Mouse (Mus musculus) forelimb bud, embryonic 11.5 days (tissue): Measurements from ENCODE around the gene Tarm1.

Experiments
- DNase-seq: peaks from one replicate; pipeline ENCODE4 v3.0.0-alpha.2; 2012; ENCODE audit warnings: low read depth, low spot score

The Tarm1 gene

GRCm38 (mm10) chr7:3502439-3502838 lies at the start of gene Tarm1:
Gene Tarm1, minus strand, starts transcription at chr7:3502624.
- no peak for DNase-seq

GRCm38 (mm10) chr7:3505913-3506312 lies 3.5 kb upstream of the Tarm1 start:
- DNase-seq = no peak

- no peak for DNase-seq
These were observed 2.0 kb downstream of the Tarm1 start for GRCm38 (mm10) chr7:3500406-3500805.

DNA sequence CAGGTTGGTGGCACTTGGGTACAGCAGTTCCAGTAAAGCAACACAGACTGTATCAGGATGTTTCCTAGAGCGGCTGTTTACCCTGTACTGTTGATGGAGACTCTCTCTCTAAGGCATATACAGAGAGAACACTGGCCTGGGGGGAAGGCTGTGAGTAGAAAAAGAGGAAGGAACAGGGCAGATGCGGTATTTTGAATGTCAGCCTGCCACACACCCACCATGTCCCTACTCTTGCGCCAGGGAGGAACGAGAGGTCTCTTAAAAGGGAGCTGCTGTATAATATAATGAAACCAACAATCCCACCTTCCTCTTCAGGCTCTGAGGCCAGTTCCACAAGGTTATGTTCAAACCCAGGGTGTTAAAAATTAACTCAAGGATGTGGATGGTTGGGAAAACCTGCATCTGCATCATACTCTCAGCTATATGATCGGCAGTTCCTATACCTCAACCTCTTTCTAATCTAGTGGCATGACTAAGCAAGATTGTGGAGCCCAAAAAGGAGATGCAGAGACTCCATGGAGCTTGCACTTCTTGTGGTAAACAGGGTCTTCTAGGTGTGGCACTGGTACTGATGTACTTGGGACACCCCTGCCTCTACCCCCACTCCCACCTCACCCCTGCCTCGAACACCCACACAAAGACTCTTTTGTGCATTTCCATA lies 20.3 kb downstream of the Tarm1 start:
- no peak for DNase-seq

DNA sequence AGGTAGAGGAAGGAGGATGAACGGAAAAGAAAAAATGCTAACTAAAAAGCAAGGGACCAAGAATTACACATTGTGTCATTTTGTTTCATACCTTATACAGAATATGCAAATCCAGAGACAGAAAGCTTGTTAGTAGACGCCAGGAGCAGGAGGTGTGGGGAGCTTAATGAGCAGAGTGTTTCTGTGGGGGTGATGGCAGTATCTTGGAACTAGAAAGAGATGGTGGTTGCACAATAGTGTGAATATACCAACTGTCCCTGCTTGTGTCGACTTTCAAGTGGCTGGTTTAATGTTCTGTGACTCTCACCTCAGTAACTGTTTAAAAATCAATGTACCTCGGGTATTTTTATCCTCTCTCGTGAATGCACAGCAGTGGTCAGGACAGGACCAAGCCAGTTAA lies 25.7 kb downstream of the Tarm1 start:
- DNase-seq = no peak

DNA sequence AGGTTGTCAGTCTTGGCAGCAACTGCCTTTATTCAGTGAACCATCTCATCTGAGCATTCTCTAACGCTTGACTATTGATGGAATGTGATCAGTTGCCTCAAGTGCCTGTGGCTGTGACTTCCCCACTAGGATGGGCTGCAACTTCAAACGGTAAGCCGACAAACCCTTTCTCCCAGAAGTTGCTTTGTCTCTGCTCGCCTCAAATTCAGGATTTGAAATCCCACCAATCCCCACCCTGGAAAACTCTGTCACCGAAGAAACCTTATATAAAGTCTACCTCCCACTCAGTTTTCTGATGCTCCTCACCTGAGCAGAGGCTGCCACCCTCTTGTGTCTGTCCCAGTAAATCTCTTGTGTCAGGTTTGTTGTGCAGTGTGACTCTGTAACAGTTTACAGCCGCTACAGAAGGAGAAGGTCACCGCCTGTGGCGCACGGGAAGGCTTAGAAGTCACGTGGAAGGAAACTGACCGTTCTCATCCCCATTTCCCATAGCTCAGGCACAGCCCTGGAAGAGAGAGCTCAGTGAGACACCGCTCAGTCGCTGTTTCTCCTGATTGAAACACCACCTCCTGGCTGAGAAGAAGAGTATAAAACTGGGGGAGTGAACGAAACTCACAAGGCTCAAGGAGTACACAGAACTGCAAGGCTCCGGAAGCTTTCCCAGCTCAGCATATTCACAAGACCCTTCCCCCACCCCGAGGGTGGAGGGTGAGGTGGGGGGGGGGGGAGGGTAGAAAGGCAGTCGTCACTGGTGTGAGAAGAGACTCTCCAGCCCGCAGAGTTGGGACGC lies 27.9 kb downstream of the Tarm1 start:
- peak; percentile 31 for DNase-seq

GRCm38 (mm10) chr7:3472774-3473173 lies 29.6 kb downstream of the Tarm1 start:
- no peak for DNase-seq

- no peak for DNase-seq
These were observed 33.8 kb downstream of the Tarm1 start for GRCm38 (mm10) chr7:3468614-3469013.

GRCm38 (mm10) chr7:3463306-3463705 lies 39.1 kb downstream of the Tarm1 start:
- no peak for DNase-seq

DNA sequence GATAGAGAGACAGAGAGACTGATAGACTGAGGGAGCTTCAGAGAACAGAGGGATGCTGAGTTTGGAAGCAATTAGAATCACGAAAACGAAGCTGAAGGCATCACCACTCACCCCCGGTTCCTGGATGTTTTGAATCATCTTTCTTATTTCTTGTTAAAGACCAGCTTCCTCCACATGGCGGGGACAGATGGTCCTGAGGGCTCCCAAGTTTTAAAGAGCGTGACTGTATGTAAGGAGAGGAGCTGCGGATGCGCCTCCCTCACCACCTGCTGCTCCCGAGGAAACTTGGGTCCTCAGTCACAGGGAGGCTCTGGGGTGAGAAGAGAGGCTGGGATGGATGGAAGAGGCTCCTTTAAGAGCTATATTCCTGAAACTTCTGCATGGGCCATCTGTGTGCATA lies 42.2 kb downstream of the Tarm1 start:
- DNase-seq = no peak

DNA sequence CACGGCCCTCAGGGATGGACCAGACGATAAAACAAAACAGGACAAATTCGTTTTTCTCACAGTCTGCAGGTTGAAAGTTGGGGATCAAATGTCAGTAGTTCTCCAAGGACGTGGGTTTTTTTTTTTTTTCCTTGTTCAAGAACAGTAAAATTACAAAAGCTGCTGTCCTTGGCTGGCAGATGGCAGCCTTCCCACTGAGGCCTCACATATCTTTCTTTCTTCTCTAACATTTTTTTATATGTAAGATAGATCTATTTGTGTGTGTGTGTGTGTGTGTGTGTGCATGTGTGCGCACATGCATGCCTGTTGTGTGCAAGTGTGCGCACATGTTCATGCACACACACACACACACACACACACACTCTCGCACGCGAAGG lies 44.6 kb downstream of the Tarm1 start:
- no peak for DNase-seq

- no peak for DNase-seq
These were observed 45.1 kb downstream of the Tarm1 start for GRCm38 (mm10) chr7:3457111-3457840.

GRCm38 (mm10) chr7:3453486-3454183 lies 48.8 kb downstream of the Tarm1 start:
- no peak for DNase-seq

DNA sequence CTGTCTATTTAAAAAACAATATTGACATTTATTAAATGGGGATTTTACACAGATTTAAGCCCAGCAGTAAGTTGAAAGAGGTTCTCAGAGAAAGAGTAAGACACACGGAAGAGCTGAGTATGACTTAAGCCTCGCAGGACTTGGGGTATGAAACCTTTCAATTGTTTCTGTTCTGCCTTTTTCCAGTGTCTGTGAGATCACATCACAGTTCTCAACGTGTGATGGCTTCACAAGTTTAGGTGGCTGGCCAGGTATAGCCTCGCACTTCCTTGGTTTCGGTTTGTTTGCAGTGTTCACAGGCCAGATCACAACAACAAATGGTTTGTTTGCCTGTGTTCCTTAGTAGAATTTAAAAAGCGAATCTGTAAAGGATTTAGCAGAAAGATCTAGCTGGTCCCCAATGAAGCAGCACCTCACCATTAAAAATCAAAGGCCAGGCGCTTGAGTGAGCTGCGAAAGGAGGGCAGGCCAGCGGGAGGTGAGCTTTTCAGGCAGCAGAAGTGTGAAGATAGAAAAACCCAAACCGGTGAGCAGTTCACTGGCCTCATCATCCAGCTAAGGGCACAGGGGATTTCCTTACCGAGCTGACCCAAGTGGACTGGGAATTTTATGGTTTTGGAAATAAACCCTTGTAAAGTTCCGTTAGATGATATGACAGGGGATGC lies 49.5 kb downstream of the Tarm1 start:
- DNase-seq = no peak

DNA sequence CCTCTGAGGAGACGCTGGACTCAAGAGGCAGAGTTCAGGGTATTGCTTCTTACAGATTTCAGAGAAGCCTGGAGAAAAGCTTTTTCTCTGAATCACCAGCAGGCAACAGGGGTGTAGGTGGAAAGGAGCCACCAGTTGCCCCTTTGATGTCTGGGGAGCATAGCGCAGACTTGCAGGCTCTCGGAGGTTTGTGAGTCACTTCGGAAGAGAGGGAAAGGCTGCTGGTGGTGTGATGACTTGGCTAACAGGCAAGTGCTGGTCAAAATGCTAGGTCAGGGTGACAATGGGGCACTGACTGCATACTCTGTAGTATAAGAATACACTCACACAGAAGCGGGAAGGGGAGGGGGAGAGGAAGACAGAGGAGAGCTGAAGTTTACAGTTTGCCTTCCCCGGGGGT lies 51.3 kb downstream of the Tarm1 start:
- DNase-seq = no peak

DNA sequence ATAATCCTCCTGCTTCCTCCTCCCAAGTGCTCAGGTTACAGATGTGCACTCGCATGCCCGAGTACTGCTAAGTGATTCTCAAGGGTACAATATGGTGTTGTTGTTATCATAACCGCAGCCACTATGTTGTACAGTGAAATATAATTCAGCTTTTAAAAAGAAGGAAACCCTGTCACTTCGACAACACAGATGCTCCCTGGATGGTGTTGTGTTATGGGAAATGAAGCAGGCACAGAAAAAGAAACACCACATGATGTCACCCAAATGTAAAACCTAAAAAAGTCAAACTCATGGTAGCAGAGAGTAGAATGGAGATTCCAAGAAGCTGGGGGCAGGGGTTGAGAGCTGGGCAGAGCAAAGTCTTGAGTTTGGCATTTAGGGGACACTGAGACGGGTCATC lies 51.8 kb downstream of the Tarm1 start:
- no peak for DNase-seq

DNA sequence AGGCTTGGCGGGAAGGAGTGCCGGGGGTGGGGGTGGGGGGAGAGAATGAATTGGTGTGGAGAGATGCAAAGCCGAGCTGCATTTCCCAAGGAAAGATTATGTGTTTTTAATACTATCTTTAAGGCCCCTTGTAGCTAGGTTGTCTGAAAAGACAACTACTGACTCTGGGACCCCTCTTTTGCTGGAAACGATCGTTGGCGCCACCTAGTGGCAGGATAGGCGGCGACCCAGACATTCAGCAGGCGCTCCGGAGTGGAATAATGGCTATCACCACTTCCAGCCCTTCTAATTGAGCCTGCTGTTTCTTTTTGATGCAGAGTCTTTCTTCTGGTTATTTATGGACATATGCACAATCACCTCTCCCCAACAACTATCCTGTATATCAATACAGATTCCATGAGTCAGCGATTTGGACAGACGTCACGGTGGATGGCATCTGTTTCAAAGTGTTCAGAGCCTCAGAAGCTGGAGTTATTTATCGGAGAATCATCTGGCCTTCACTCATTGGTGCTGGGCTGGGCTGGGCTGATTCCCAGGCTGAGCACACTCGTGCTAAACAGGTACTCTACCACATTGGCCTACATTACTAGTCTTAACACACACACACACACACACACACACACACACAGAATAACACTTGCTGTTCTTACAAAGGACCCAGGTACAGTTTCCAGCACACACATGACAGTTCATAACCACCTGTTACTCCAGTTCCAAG lies 53.5 kb downstream of the Tarm1 start:
- DNase-seq = peak; percentile 72

GRCm38 (mm10) chr7:3447026-3447425 lies 55.4 kb downstream of the Tarm1 start:
- DNase-seq = no peak

DNA sequence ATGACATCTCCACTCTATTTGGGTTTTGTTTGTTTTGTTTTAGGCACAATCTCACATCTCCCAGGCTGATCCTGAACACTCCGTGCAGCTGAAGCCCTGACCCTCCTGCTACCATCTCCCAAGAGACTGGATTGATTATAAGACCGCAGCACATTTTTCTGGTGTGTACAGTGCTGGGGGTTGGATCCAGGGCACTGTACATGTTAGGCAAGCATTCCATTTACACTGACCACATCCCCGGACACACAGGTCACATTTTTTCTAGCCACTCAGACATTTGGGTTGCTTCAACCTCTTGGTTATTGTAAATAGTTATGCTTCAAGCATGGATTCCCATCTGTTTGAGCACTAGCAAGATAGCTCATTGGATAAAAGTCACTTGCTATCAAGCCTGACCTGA lies 55.8 kb downstream of the Tarm1 start:
- no peak for DNase-seq

DNA sequence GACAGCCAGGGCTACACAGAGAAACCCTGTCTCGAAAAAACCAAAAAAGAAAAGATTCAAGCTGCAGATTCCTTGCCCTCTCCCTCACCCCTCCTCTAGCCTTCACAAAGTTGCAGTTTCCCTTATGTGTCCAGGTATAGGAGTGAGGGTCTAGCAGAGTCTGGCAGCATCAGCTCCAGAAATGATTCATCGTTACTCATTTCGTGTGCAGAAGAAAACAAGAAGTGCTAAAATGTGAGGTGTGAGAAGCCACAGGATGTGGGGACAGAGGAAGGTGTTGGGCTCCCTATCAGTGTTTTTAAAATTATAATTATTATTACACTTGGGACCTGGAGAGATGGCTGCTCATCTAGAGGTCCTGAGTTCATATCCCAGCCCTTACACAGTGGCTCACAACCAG lies 57.7 kb downstream of the Tarm1 start:
- DNase-seq = no peak
